Mouse (Mus musculus) lung, postnatal 25 days (tissue): ENCODE measurements at regions not wholly inside any gene's neighbourhood (a gene's known extent, or its start where the extent isn't known, plus 50 kb on each side); places are given as distances from the start of the nearest gene placed in this dataset.

Experiments used
- DNase-seq: peaks from one replicate; pipeline ENCODE4 v3.0.0; 2022; ENCODE audit warnings: low spot score

DNA sequence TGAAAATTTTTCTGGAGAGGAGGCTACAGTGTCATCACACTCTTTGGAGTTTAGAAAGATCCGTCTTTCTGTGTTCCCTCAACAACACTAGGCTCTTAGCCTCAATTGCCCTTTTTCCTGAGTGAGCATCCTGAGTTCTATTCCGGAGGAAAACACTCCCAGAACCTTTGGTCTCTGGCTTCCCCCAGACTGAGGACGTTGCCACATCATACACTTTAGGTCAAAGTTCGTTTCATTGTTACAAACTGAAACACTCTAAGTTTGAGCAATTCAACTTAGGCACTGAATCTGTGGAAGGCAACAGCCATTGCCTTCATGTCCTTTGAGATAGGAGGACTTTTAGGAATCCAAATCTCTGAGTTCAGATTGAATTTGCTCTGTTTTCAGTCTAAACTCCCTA lies 85.0 kb downstream of the Arl4a start:
- DNase-seq = no peak

DNA sequence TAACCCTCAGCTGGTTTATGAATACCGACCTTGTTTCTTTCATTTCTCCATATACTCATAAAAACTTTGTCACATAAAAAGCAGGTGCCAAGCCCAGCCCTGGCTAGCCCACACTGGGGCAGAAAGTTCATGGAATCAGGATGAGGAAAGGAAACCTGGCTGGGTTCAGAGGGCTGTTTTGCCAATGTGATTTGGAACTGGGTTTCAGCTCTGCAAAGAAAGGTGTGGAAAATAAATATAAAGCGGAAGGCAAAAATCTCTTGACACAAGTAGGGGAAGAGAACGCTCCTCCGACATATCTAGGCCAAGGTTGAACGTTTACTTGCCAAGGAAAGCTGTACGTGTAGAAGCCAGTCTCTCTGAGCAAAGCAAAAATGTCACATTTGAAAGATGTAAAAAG lies 85.9 kb downstream of the Arl4a start:
- DNase-seq = no peak

DNA sequence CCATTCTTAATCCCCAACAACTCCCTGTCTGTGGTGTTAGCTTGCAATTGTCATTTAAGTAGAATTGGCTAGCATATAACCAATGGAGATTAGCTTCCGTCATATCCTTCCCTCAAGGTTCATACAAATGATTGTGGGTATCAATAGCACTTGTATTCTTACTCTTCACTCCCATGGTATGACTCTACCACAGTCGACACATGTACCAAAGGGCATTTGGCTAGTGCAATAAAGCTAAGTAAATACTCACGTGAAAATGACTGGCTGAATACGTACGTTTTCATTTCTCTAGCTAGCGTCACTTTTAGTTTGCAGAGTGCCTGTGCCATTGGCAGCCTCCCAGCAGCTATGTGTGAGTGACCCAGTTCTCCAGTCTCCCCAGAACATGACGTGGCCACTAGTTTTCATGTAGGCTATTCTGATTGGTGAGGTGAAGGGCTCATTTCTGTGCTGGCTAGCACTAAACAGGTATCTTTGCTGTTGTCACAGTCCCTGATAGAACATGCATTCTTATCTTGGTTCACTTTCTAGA lies 87.5 kb downstream of the Arl4a start:
- DNase-seq = peak; percentile 16

DNA sequence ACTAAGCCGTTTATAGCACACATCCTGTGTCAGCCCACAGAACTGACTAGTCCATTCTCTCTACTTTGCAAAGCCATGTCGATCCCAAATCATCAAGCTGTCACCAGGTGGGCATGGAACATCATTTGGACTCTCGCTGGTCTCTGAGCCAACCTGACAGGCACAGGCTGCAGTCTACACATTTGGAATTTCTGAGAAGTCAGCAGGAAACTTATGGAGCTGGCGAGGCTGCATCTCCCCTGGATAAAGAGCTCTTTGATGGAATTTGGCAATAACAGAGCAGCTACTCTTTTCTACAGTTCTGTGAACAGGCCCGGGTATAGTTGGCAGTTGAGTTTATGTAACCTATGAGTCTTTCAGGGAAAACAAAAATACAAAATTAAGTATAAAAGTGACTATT lies 94.9 kb downstream of the Arl4a start:
- no peak for DNase-seq

DNA sequence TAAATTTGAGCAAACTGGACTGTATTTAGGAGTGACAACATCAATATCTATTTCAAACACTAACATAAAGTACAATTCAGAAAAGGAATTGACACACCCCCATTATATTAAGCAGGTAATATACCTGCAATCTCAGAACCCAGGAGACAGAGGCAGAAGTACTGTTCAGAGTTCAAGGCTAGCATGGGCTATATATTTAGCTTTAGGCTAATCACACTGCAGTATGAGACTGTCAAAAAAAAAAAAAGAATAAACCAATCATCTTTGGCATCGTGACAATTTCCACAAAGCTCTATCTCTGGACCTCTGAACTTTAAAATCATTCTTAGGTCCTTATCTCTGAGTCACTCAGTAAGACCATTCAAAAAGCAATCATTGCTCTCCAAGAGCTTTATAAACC lies 96.7 kb downstream of the Arl4a start:
- no peak for DNase-seq

DNA sequence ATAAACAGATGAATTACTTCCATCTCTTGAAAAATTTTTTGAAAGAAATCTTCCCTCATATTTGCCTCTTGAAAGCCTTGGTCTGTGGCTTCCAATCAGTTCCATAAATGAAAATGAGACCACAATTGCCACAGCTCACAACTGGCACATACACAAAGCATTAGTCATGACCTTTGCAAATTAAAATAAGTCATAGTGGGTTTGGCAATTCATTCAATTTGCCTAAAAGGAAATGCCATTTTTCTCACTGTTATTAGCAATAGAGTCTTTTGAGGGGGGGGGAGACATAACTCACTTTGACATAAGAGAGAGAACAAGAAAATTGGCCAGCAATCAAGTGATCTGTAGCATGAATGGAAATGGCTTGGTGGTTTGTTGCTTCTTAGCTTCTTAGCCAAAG lies 98.8 kb downstream of the Arl4a start:
- DNase-seq = no peak

DNA sequence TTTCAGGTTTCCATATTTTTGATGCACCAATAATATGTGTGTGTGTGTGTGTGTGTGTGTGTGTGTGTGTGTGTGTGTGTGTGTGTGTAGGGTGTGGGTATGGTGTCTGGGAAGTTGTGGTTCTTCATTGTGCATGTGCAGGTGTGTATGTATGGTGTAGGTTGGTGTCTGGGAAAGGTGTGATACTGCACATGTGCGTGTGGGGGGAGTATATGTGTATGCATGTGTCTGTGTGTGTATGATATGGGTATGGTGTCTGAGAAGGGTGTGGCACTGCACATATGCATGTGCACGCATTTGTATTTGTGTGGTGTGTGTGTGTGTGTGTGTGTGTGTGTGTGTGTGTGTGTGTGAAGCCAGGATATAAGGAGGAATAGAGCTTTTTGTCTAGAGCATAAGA lies 99.6 kb downstream of the Arl4a start:
- no peak for DNase-seq

DNA sequence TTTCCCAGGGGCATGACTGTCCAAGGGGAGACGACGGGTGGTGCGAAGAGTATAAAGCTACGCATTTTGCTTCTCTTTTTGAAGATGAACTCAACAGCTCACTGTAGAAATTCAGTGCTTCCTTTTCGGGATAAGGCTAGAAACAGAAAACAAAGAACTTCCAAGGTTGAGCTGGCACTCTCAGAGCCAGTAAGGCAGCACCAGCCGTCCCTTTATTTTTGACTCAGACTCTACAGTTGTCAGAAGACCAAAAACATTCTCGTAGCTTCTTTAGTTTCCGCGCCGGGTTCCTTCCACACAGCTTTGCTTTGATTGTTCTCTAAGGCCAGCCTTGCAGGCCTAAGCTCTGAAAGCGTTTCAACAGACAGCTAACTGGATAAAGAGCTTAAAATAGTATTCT lies 101.5 kb downstream of the Arl4a start:
- DNase-seq = no peak

DNA sequence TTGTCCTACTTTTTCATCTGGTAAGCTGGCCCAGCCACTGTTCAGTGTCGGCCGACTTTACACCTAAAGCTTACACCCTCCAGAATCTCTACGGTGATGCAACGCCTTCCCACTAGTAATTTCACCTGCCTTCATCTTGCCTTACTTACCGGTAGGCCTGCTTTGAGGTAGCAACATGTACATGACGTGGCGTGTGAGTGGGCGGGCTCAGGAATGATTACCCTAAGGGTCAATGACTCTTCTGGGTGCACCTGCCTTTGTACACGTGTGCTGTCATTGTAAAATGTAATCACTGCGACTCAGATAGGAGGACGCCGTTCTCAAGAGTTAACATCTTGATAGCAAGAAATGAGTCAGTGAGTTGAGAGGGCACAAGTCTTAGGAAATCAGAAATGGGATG lies 102.0 kb downstream of the Arl4a start:
- no peak for DNase-seq

DNA sequence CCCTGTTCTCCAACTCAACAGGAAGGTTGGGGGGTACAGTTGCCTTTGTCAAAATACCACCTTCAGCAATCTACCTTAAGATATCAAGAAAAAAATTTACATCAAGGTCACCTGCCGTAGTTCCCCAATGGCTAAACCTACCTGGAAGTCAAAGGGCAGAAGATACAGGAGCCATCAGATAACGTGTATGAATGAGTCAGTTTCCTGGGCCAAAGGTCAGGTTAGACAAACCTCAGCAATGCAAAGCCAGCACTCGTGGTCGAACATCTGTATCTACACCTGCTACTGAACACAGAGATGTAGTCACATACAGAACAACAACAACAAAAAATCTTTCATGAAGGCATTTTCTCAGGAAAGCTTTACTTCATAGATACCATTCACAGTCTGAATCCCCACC lies 102.9 kb downstream of the Arl4a start:
- no peak for DNase-seq

DNA sequence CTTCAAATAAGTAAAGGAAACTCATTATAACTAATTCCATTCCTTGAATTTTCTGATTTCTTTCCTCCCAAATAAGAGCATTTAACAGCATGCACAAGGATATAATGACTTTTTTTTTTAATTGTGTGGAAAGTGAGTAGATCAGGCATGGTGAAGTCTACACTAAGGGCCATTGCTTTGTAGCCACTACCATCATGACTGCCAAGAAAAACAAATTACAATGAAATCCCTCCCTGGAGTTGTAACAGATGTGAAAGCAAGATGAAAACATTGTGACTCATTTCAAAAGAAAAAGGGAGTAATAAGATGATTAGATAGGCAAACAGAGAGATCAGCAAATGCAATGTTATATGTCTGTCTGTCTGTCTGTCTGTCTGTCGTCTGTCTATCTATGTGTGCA lies 106.6 kb downstream of the Arl4a start:
- no peak for DNase-seq

DNA sequence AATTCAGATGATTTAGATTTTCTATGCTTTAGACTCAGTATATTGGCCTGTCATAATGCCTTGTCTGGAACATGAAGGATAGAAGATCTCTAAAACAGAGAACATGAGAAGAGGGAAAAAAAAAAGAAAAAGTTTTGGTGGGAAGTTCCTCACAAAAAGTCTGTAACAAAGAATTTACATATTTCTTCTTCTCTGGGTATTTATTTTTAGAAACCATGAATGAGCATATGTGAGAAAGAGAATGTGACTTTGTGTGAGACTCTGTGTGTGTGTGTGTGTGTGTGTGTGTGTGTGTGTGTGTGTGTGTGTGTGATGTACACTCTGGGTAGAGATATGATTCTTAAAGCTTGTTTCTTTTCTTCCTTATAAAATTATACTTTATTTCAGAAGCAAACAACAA lies 109.9 kb downstream of the Arl4a start:
- no peak for DNase-seq

DNA sequence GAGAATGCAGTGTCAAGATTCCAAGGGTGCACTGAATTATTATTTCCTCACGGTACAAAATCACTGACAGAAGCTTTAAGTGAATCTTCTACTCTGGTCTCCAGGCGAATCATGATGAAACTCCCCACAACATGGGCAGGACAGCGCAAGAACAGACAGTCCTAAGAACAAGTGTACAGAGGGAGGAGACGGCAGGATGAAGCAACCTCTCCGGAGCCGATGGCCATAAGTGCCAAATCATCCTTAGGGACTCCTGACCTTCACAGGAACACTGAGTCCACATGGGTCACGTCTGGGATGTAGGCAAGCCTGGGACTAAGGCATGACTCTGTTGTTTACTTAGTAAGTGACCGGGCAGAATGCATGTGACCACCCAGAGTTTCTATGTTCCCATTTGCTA lies 110.8 kb downstream of the Arl4a start:
- no peak for DNase-seq

DNA sequence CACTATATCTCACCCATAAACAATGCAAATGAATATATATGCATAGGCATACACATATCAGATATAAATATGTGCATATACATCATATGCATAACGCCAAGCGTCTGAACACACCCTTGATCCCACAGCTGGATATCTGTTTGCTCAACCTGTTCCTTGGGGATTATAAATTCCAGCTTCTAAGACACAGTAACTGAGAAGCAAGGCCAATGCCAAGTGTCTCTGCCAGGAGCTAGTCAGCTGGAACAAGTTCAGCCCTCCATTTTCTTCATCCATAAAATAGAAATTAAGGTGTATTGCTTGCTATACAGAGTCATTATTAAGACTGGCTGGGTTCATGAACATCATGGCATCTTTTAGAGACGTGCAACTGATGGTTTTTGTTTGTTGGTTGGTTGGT lies 116.3 kb downstream of the Arl4a start:
- DNase-seq = no peak

DNA sequence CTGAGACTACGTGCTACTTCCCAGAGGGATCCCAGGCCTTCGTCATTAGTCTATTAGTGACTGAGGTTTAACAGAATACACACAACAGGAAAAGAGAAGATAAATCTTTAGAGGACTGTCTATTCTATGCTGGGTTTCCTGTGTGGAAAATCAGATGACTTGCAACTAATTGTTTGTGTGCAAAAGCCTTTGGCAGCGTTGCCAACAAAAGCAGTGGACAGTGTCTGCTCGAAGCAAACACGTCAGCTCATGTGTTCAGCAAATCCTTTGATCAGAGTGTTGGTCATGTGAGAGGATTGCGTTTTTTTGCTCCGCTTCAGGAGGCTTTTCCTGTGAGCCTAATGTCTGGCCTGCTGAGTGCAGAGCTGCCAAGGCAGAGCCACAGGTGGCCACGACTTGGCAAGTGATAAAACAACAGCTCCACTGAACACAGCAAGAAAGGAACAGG lies 117.3 kb downstream of the Arl4a start:
- DNase-seq = peak; percentile 61

DNA sequence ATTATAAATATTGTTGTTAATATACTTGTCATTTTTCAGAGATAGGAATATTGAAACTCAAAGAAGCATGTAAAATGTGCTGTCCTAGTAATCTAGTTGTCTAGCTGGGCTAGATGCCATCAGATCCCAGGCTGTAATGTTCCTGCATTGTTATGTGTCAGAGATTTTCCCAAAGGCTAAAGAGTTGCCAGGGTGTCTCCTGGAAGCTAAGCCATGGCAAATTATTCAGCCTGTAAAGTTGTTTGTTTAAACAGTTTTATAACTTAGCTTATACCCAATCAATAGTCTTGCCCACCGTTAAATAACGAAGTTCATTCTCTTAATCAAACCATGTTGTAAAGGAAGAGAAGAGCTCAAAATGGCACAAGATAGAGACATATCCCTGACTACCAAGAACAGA lies 117.9 kb downstream of the Arl4a start:
- DNase-seq = no peak

DNA sequence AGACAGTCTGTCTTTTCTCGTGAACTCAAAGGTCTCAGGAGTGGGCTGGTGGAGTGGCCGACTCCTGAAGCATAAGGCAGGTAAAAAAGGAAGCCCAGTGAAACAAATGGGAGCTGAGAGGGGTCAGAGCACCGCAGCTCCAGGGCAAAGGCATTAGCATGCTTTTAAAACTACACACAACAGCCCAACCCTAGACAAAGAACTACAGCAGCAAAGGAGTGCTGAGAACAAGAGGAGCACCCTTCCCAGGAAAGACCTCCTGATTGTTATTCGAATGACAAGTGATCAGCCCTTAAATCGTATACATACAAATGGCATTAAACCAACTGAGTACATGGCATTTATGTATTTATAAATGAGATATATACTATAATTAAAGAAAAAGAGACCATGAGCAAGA lies 149.3 kb downstream of the Arl4a start:
- DNase-seq = no peak

DNA sequence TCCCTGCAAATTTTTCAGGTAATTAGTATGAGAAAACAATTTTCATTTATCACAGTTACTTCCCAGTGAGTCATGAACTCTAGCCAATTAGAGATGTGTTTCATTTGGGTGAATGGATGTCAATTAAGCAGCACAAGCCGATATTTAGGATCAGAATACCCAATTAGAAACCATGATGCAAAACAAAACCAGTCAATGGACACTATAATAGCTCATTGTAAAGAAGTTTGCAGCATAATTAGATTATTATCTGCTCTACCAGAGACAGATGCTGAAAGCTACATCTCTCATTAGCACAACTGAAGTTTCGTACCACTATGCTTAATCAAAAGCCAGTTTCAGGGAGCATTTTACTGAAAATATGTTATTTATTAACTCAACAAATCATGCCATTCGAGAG lies 152.5 kb downstream of the Arl4a start:
- DNase-seq = no peak

DNA sequence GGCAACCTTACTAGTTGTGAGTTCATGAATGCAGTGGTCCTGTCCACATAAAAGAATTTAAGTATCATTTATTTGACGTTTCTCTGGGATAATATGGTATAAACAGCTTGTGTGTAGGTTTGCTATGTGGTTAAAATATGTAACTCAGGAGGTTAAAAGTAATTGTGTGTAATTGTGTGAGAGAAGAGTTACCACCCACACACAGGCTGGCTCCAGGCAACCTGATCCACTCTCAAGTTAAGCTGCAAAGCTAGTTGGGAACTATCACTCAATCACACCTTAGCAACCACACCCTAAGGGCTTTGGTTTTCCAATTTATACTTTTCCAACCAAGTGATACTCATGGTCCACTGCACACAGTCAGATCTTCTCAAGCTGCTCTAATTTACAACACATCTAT lies 157.5 kb downstream of the Arl4a start:
- no peak for DNase-seq

DNA sequence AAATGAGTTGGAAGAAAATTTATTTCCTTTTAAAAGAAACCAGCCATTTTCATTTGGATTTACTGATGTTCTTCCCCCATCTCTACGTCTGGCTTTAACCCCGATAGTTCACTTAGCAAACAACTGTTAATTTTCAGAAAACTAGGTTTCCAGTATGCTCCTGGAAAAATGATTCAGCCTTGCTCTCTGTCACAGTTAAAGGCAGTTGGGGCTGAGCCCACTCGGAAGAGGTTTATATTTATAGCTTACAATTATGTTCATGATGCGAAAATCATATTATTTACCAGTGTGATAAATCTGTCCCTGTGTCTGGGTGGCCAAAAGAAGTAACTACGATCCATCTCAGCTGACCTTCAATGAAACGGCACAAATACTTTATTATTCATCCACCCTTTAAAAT lies 163.9 kb downstream of the Arl4a start:
- no peak for DNase-seq

DNA sequence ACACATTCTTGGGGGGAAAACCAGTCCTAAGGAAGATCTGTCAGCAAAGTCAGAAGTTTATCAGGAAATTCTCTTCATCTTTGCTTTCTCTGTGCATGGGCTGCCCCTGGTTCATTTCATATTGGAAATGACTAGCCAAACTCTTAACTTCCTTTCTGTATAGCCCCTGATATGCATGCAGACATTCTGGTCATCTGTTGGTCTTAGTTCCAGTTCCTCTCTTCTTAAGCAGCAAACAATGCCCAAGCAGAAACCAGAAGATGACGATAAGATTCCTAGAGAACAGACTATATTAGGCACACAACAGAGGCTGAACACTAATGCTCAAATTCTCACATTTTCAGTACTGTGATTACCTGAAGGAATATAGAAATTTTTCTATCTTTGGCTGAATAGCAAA lies 176.0 kb downstream of the Arl4a start:
- DNase-seq = no peak

DNA sequence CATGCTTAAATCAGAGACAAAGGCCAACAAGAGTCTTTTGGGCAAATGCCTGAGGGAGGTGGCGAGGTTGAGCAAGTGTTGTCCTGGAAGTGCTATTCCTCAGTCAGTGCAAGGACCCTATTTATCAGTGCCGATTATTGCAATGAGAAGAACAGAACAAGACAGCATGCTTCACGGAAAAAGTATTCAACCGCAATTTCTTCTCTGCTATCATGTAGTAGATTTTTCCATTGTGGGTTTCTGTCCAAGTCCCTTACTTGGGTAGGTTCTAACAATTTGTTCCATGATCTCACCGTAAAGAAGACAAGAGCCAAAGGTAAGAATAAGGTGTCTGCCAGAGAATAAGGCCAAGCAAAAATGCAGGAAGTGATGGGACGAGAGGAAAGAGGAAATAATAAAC lies 186.2 kb downstream of the Arl4a start:
- no peak for DNase-seq

DNA sequence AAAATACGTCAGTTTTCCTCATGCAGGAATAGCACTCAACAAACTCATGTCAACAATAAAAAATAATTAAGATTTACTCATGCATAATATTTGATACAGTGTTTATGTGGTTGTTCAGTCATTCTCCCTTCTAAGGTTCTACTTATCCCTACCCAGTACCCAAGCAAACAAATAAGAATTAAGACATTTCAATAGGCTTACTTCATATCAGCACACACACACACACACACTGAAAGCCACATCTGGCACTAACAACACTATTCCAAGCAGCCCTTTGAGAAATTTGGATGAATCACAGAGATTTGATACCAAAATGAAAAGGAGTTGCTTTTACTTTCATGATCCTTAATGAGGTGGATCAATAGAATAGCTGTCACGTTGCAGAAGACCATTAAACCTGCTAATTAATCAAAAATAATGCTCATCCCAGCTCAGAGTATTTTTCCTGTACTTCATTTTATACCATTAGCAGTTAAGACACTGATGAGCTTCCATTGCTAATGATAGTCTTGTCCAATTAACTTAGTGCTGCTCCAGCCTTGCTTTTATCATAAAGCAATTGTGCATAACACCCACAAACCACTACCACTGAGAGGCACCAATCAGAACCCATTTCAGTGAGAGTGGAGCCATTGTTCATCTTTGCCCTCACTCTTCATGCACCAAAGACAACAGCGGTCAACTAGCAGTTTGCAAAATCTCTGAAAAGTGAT lies 188.3 kb downstream of the Arl4a start:
- no peak for DNase-seq

DNA sequence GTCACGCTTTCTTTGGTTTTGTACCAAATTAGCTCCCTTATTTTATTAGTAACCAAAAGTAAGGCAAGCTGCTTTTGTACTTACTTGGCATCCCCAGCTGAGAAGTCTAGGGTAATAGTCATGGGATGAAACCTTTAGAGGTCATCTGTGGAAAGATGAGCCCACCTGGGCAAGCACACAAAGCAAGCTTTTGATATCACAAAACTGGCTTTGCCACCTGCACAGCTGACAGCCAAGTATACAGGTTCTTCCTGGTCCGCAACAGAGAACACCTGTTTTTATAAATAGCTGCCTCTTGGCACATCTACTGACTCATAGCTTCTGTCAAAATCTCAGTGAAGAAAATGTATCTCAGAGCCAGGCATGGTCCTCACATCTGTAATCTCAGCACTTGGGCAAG lies 197.2 kb downstream of the Arl4a start:
- DNase-seq = no peak

DNA sequence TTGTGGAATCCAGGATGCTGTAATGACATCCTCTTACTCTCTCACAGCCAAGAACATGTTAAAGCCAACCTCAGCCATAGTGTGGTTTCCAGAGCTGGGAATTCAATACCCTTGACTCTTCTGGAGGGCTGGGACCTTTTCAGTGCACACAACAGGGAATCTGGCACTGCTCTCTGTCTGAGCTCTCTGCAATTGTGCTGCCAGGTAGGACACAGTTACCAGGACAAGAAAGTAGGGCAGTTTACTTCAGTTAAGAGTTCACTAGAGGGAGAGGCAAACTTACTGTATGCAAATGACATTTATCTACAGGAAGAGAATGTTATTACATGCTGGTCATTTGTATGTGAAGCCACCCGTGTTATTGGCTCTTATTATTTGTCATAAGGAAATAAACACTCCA lies 197.6 kb downstream of the Arl4a start:
- DNase-seq = no peak
